11 mouse cellular contexts compared by ENCODE assay signal in genomic region chr17:56512310-56512709, GRCm38 (mm10). TPM values are rescaled to one million over a fixed set of nuclear protein-coding genes. Genes with fewer than 3 reads are reported as not detected.
DNase-seq lines count a peak whose midpoint lies in the region; ATAC-seq lines count a peak whose summit lies in the region.
"Had no signal": no experiment of that assay in that cellular context is flagged by ENCODE, and none has a peak within 500 bp of the region (broad histone marks: within the 10 kb centered on the region; RNA-seq: fewer than 3 reads in every experiment).

Gene Znrf4, minus strand, starts transcription at chr17:56512431.

- intact Hi-C loops in heart, postnatal 10 days (cut with DNase I): no loop called here

- peak within 1 kb of the TSS; percentile 25 for H3K4me2 ChIP-seq in heart, embryonic 16.5 days (ENCODE audit: low read depth, low read length)
- H3K4me2 ChIP-seq in embryonic facial prominence, embryonic 11.5 days (ENCODE audit: low read depth, low read length): peak within 1 kb of the TSS; percentile 27
- H3K4me2 ChIP-seq in hindbrain, embryonic 15.5 days: peak within 1 kb of the TSS; percentile 49
- peak within 1 kb of the TSS; percentile 46 for H3K4me2 ChIP-seq in midbrain, embryonic 16.5 days (ENCODE audit: low read length)

- H3K4me3 ChIP-seq in heart, embryonic 16.5 days (ENCODE audit: low read length): peak within 1 kb of the TSS; percentile 25
- H3K4me3 ChIP-seq in embryonic facial prominence, embryonic 11.5 days (ENCODE audit: low read depth, low read length): peak within 1 kb of the TSS; percentile 19
- H3K4me3 ChIP-seq in hindbrain, embryonic 15.5 days: peak within 1 kb of the TSS; percentile 25
- H3K4me3 ChIP-seq in midbrain, embryonic 16.5 days (ENCODE audit: low read depth, low read length): peak within 1 kb of the TSS; percentile 25

- DNase-seq in heart, postnatal 10 days: no peak
- DNase-seq in embryonic facial prominence, embryonic 11.5 days (ENCODE audit: low spot score): no peak
- DNase-seq in adrenal gland, postnatal 4 days (ENCODE audit: low spot score in 2 of 2): no peak
- no peak for DNase-seq in adrenal gland, postnatal 14 days
- no peak for DNase-seq in cerebellum, adult 18-20 months

- peaks cover 6% of the 10 kb centered on the region; the same call in 1 of the 2 replicates for H3K4me1 ChIP-seq in heart, embryonic 16.5 days (ENCODE audit: control insufficient read depth, insufficient read depth, low read length)
- H3K4me1 ChIP-seq in embryonic facial prominence, embryonic 11.5 days (ENCODE audit: control insufficient read depth, insufficient read depth, low read length): peaks cover 17% of the 10 kb centered on the region
- H3K4me1 ChIP-seq in hindbrain, embryonic 15.5 days (replicated peaks): peaks cover 45% of the 10 kb centered on the region
- H3K4me1 ChIP-seq in midbrain, embryonic 16.5 days (ENCODE audit: control insufficient read depth, insufficient read depth, low read length): peaks cover 21% of the 10 kb centered on the region

- WGBS in heart, embryonic 16.5 days: 53% methylated on average over 22 of the region's 22 CpGs
- 64% methylated on average over 22 of the region's 22 CpGs for WGBS in embryonic facial prominence, embryonic 11.5 days
- whole genome bisulfite sequencing in hindbrain, embryonic 15.5 days: 62% methylated on average over 22 of the region's 22 CpGs
- 64% methylated on average over 22 of the region's 22 CpGs for WGBS in midbrain, embryonic 16.5 days

- peaks cover 64% of the 10 kb centered on the region for H3K27me3 ChIP-seq in heart, embryonic 16.5 days (ENCODE audit: control insufficient read depth, insufficient read depth, low read length)
- H3K27me3 ChIP-seq in embryonic facial prominence, embryonic 11.5 days (ENCODE audit: control insufficient read depth, insufficient read depth, low read length): peaks cover 38% of the 10 kb centered on the region
- peaks cover 31% of the 10 kb centered on the region for H3K27me3 ChIP-seq in hindbrain, embryonic 15.5 days
- H3K27me3 ChIP-seq in midbrain, embryonic 16.5 days (ENCODE audit: control insufficient read depth, insufficient read depth, low read depth, low read length): peaks cover 29% of the 10 kb centered on the region

- H3K9ac ChIP-seq in heart, embryonic 16.5 days (ENCODE audit: low read length): no peak within 1 kb of the TSS
- H3K9ac ChIP-seq in embryonic facial prominence, embryonic 11.5 days (replicated peaks; ENCODE audit: low read length): no peak within 1 kb of the TSS
- no peak within 1 kb of the TSS for H3K9ac ChIP-seq in hindbrain, embryonic 15.5 days
- peak within 1 kb of the TSS; percentile 48; the same call in 1 of the 2 replicates for H3K9ac ChIP-seq in midbrain, embryonic 16.5 days (ENCODE audit: low read depth, low read length)

- H3K9me3 ChIP-seq in heart, embryonic 16.5 days (replicated peaks; ENCODE audit: control insufficient read depth, low read length): peaks cover 15% of the 10 kb centered on the region
- H3K9me3 ChIP-seq in embryonic facial prominence, embryonic 11.5 days (replicated peaks; ENCODE audit: control insufficient read depth, low read length): no peaks in the 10 kb centered on the region
- H3K9me3 ChIP-seq in hindbrain, embryonic 15.5 days: no peaks in the 10 kb centered on the region
- no peaks in the 10 kb centered on the region for H3K9me3 ChIP-seq in midbrain, embryonic 16.5 days (replicated peaks; ENCODE audit: control insufficient read depth, low read length, poor library complexity, severe bottlenecking)

- H3K36me3 ChIP-seq in heart, embryonic 16.5 days (ENCODE audit: control insufficient read depth, insufficient read depth): no peaks in the 10 kb centered on the region
- no peaks in the 10 kb centered on the region for H3K36me3 ChIP-seq in embryonic facial prominence, embryonic 11.5 days (replicated peaks; ENCODE audit: control insufficient read depth, insufficient read depth, low read depth, low read length)
- H3K36me3 ChIP-seq in hindbrain, embryonic 15.5 days: no peaks in the 10 kb centered on the region
- H3K36me3 ChIP-seq in midbrain, embryonic 16.5 days (ENCODE audit: control insufficient read depth, insufficient read depth, low read length): no peaks in the 10 kb centered on the region

- ATAC-seq in heart, embryonic 16.5 days (replicated peaks; ENCODE audit: extremely low read depth, insufficient read depth, low FRiP score): no peak
- ATAC-seq in embryonic facial prominence, embryonic 11.5 days (replicated peaks; ENCODE audit: insufficient number of reproducible peaks, low FRiP score, low TSS enrichment, low read depth): no peak
- no peak for ATAC-seq in hindbrain, embryonic 15.5 days (ENCODE audit: low FRiP score, low read depth)
- no peak for ATAC-seq in midbrain, embryonic 16.5 days
- ATAC-seq: inflammation-experienced regulatory T-cells, adult 6 months had no signal

- no peak within 1 kb of the TSS for H3K27ac ChIP-seq in heart, embryonic 16.5 days (ENCODE audit: low read length)
- no peak within 1 kb of the TSS for H3K27ac ChIP-seq in embryonic facial prominence, embryonic 11.5 days (replicated peaks; ENCODE audit: low read depth, low read length)
- no peak within 1 kb of the TSS for H3K27ac ChIP-seq in hindbrain, embryonic 15.5 days (replicated peaks)
- H3K27ac ChIP-seq in midbrain, embryonic 16.5 days (ENCODE audit: low read length): no peak within 1 kb of the TSS
- H3K27ac ChIP-seq: macrophage had no signal

RNA-seq across cellular contexts. Expression of gene Znrf4, which starts in this region (rescaled TPM):
- polyA plus RNA-seq in heart, embryonic 16.5 days (2015; fragmentation: Nextera tagmentation; extraction: Ambion mirVana): not detected in 2 replicates
- total RNA-seq in heart, postnatal 10 days (2021): not detected
- not detected in 2 replicates for polyA plus RNA-seq in embryonic facial prominence, embryonic 11.5 days (2014; fragmentation: Nextera tagmentation; extraction: Ambion mirVana)
- polyA plus RNA-seq in hindbrain, embryonic 15.5 days (2015; fragmentation: Nextera tagmentation; extraction: Ambion mirVana): 0.17 TPM in 1 of 2 replicates, not detected in the other
- polyA plus RNA-seq in midbrain, embryonic 16.5 days (2015; fragmentation: Nextera tagmentation; extraction: Ambion mirVana): not detected in 2 replicates
- not detected for total RNA-seq in adrenal gland, postnatal 4 days (2021)
- total RNA-seq in adrenal gland, postnatal 14 days (2021): not detected in 2 replicates
- polyA plus RNA-seq: inflammation-experienced regulatory T-cells, adult 6 months; macrophage; spleen, adult 2 months had no signal
